Comparison of ENCODE assay signal across 21 mouse cellular contexts in genomic region chr11:53810156-53810555, GRCm38 (mm10). TPM values are rescaled to one million over a fixed set of nuclear protein-coding genes. Genes with fewer than 3 reads are reported as not detected.
A peak's percentile ranks its signal among the peaks of the same experiment; 100 is the strongest.
DNase-seq lines count a peak whose midpoint lies in the region; ATAC-seq lines count a peak whose summit lies in the region.
"Had no signal": no experiment of that assay in that cellular context is flagged by ENCODE, and none has a peak within 500 bp of the region (broad histone marks: within the 10 kb centered on the region; RNA-seq: fewer than 3 reads in every experiment).

No protein-coding gene starts in this region.

- intact Hi-C loops in left cerebral cortex, postnatal 25 days (cut with DNase I) = no loop called here

- peak; percentile 83 for DNase-seq in heart, adult 11 months
- no peak for DNase-seq in heart, postnatal 4 days
- peak; percentile 28 for DNase-seq in ZHBTc4 (ENCODE audit: low read depth, low spot score)
- DNase-seq in natural killer cell, adult 2 months (ENCODE audit: low spot score in 2 of 2) = peak; percentile 69 to 82
- no peak for DNase-seq in left cerebral cortex, postnatal 25 days (ENCODE audit: low spot score in 2 of 2)
- DNase-seq in ovary, postnatal 10 days (ENCODE audit: low spot score) = no peak
- DNase-seq: cerebellum, adult 11 months; cerebellum, adult 8-10 months; embryo, embryonic 11 days; gastrocnemius, postnatal 14 days had no signal

- ATAC-seq in CD4-positive, CD25-positive, alpha-beta regulatory T cell, adult 4 months = peak; percentile 34
- ATAC-seq: forebrain, embryonic 15.5 days; inflammation-experienced regulatory T-cells, adult 6 months had no signal

RNA-seq across cellular contexts. Expression of gene Gm17334, which starts 37.2 kb away (rescaled TPM):
- total RNA-seq in heart, postnatal 4 days (2021) = not detected
- 1 to 10 TPM; 6.1 to 9.8 TPM for polyA plus RNA-seq in CD4-positive, CD25-positive, alpha-beta regulatory T cell, adult 4 months (2017; shearing (Covaris generic))
- total RNA-seq in left cerebral cortex, postnatal 25 days (2021) = under 1 TPM in 1 of 2 experiments, not detected in 1; 0.96 TPM
- total RNA-seq: G1E had no signal
- polyA plus RNA-seq: brain, embryonic 14.5 days; embryonic facial prominence, embryonic 11.5 days; erythroblast, embryonic 14.5 days; forebrain, embryonic 10.5 days; forebrain, embryonic 15.5 days; G1E; heart, embryonic 12.5 days; hindbrain, embryonic 11.5 days; hindbrain, embryonic 15.5 days had no signal

RNA-seq across cellular contexts. Expression of gene Irf1, which starts 40.3 kb away (rescaled TPM):
- 10 to 100 TPM; 11.8 to 12.2 TPM for total RNA-seq in heart, postnatal 4 days (2021)
- 100 to 1,000 TPM; 310 to 397 TPM for polyA plus RNA-seq in CD4-positive, CD25-positive, alpha-beta regulatory T cell, adult 4 months (2017; shearing (Covaris generic))
- total RNA-seq in left cerebral cortex, postnatal 25 days (2021) = 1 to 10 TPM; 5.9 to 6.8 TPM

RNA-seq across cellular contexts. Expression of gene Gm12216, which starts 48.9 kb away (rescaled TPM):
- total RNA-seq in heart, postnatal 4 days (2021) = 1 to 10 TPM in 1 of 2 experiments, under 1 TPM in 1; 0.32 to 1.6 TPM
- 10 to 100 TPM; 31.5 to 32.1 TPM for polyA plus RNA-seq in CD4-positive, CD25-positive, alpha-beta regulatory T cell, adult 4 months (2017; shearing (Covaris generic))
- total RNA-seq in left cerebral cortex, postnatal 25 days (2021) = 1 to 10 TPM; 2.2 to 3.5 TPM
- polyA plus RNA-seq: embryonic facial prominence, embryonic 11.5 days; erythroblast, embryonic 14.5 days; forebrain, embryonic 15.5 days; G1E; hindbrain, embryonic 11.5 days had no signal

Comparison
In these comparisons a context has a peak if more than half of its experiments do, and no peak if none do; other contexts are left out.
1. DNase-seq: peak in heart, adult 11 months (single experiment), ZHBTc4 (single experiment) and natural killer cell, adult 2 months (2 of 2); none in heart, postnatal 4 days (single experiment), left cerebral cortex, postnatal 25 days (0 of 2) and ovary, postnatal 10 days (single experiment).